Mouse (Mus musculus) heart, postnatal 36 days (tissue): ENCODE measurements around the gene Rtn4. TPM values are rescaled to one million over a fixed set of nuclear protein-coding genes. Genes with fewer than 3 reads are reported as not detected.

Experiments used
- DNase-seq, 2 experiments: peaks; one replicate each; pipeline ENCODE4 v3.0.0; 2021 to 2022
- intact Hi-C: fragments of 180-260 bp; cut with DNase I; formaldehyde crosslinking; loops from one replicate; pipeline ENCODE4 v1.15.1; 2025
- total RNA-seq, 2 experiments: library from RNA; stranded (reverse); gene quantifications; 2 replicates each; pipeline ENCODE4 v1.2.3; 2021

Gene Rtn4
- total RNA-seq, 2 experiments from 2014 or later, result 91.7 to 95.2 TPM

DNA sequence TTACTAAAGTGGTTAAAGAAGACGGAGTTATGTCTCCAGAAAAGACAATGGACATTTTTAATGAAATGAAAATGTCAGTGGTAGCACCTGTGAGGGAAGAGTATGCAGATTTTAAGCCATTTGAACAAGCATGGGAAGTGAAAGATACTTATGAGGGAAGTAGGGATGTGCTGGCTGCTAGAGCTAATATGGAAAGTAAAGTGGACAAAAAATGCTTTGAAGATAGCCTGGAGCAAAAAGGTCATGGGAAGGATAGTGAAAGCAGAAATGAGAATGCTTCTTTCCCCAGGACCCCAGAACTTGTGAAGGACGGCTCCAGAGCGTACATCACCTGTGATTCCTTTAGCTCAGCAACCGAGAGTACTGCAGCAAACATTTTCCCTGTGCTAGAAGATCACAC is 14.1 kb downstream of the Rtn4 start:
- intact Hi-C loops, result no loop called here
- DNase-seq, result no peak

DNA sequence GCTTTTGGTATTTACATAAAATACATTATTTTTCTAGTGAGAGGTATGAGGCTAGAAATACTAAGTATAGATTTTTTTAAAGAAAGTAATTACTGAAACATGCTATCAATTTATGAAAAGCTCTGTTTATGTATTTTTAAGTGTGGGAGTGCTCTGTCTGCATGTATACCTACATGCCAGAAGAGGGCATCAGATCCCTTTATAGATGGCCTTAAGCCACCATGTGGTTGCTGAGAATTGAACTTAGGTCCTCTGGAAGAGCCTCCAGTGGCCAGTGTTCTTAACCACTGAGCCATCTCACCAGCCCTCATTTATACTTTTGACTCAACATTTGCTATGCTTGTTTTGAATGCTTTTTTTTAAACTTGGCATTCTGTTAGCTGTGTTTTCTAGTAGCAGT is 16.8 kb downstream of the Rtn4 start:
- no peak for DNase-seq
- intact Hi-C loops, result no loop called here

DNA sequence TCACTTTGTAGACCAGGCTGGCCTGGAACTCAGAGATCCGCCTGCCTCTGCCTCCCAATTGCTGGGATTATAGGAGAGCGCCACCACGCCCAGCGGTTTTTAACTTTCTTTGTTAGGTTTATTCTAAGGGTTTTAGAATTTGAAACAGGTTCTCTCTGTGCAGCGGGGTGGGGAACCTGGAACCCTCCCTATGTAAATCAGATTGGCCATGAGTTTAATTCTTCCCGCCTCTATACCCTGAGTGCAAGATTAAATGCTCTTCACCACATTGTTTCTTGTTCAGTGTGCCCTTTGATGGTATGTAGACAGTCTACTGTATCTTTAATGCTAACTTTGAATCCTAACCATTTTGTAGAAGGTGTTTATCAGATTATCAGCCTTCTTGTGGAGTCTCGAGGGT is 21.4 kb downstream of the Rtn4 start:
- intact Hi-C loops, result loop anchor here (2.0 kb wide), 2 partner anchors 171 to 445 kb away; no protein-coding TSS in a partner anchor

DNA sequence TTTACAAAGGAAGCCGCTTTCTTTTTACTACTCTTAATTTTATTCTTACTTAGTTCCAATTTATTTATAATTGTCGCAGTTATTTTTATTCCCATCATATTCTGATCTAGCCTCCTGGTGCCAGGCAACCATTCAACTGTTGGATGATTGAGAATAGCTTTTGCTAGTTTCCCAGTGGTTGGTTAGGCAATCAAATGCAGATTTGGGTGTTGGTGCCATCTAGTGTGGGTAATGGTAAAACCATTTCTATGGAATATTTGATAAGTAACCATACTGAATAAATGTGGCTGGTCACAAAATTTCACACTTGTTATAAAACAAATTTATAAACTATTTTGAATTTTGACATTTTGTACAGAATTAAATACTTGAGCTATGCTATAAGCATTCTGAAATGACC is 22.0 kb downstream of the Rtn4 start:
- intact Hi-C loops, result loop anchor here (2.0 to 5.0 kb wide), 3 partner anchors 137 to 446 kb away; no protein-coding TSS in a partner anchor
- DNase-seq, result no peak

More for the DNA sequence above, 21.4 kb downstream of the Rtn4 start:
- DNase-seq, result no peak

DNA sequence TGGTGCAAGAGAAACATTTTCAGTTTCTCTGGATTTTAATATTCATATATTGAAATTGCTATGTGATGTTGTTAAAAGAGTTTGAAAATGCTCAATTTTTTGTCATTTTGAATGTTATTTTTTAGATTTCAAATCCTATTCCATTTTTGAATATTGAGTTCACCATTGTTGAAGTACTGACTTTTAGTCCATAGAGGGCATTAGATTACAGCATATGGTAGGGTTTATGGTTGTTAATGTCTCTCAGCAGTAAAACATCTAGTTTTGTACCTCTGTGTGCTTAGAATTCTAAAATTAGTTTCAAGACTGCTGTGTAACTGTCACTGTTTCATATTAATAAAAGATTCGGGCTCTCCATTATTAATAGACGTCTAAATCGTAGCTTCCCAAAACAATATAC is 22.8 kb downstream of the Rtn4 start:
- no peak for DNase-seq
- intact Hi-C loops, result loop anchor here (2.0 to 5.0 kb wide), 3 partner anchors 138 to 447 kb away; no protein-coding TSS in a partner anchor

DNA sequence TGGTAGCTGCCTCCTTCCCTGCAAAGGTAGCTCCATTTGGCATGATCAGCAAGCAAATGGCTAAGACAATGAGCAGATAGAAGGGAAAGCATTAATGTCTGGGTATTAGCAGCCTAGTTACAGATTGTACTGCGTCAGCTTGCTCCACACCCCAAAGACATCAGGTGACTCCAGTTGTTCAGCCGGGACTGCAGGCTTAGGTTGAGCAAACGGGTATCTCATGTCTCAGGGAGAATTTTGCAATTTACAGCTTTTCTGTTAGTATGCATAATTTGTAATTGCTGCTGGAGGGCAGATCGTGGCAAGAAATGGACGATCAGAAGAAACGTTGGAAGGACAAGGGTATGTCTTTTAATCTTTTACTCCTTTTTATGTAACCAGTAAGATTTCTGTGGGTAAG is 25.8 kb downstream of the Rtn4 start:
- intact Hi-C loops, result loop anchor here (5.0 kb wide), 1 partner anchor 141 kb away; no protein-coding TSS in a partner anchor
- DNase-seq, result no peak

DNA sequence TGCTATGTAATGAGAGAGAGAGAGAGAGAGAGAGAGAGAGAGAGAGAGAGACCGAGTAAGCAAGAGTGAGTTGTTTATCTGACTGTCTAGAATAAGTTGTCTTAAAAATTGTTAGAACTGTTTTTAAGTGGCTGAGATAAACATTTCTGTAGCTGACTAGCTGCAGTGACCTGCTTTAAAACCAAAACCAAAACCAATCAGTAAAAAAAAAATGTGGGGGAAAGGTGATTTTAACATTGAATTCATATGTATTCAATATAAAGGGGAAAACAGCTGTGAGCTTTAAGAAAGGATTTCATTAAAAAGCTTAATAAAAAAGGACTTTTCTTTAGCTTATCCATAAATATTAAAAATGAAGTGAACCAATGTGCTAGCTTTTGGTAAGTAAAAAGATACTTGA is 26.9 kb downstream of the Rtn4 start:
- intact Hi-C loops, result loop anchor here (5.0 kb wide), 1 partner anchor 142 kb away; no protein-coding TSS in a partner anchor

DNA sequence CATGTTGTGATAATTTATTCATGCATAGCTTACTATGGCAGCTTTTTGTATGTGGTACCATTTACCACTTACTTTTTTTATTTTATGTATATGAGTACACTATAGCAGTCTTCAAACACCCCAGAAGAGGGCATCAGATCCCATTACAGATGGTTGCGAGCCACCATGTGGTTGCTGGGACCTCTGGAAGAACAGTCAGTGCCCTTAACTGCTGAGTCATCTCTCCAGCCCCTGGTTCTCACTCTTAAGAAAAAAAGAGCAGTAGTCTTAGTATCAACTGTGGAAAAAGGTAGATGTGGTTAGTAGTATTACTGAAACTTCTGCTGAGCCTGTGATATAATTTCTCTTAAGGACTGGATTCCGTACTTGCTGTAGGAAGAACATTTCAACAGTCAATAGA is 31.5 kb downstream of the Rtn4 start:
- intact Hi-C loops, result no loop called here

More for the DNA sequence above, 26.9 kb downstream of the Rtn4 start:
- DNase-seq, result no peak

DNA sequence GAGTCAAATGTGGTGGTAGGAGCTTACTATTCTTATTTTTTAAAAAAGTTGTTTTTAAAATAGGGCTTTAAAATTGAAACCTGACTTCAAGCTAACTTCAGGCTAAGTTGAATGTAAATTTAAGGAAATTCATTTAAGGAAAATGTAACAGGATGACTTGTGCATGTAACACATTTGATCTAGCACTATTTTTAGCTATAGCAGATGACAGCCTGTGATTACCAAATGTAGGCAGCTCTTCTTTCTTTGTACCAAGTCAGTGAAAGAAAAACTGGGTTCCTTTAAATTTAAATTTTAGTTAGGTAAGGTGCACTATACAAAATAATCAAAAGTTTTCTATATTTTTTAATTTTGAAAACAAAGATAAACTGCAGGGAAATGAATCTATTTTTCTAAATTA is 32.4 kb downstream of the Rtn4 start:
- no peak for DNase-seq
- intact Hi-C loops, result no loop called here

More for the DNA sequence above, 31.5 kb downstream of the Rtn4 start:
- no peak for DNase-seq

DNA sequence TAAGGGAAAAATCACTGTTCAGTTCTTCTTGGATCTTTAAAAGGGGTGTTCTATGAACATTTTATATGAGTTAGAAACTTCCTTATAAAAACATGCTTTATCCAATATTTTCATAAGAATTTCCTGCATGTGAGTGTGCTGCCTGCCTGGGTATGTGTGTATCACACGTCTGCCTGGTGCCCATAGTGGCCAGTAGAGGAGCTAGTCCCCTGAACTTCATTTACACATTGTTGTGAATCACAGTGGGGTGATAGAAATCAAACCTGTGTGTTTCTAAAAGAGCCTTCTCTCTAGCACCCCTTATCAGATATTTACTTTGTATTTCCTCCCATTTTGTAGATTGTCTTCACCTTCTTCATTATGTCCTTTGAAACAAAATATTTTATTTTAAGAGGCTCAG is 32.9 kb downstream of the Rtn4 start:
- intact Hi-C loops, result no loop called here
- DNase-seq, result no peak

DNA sequence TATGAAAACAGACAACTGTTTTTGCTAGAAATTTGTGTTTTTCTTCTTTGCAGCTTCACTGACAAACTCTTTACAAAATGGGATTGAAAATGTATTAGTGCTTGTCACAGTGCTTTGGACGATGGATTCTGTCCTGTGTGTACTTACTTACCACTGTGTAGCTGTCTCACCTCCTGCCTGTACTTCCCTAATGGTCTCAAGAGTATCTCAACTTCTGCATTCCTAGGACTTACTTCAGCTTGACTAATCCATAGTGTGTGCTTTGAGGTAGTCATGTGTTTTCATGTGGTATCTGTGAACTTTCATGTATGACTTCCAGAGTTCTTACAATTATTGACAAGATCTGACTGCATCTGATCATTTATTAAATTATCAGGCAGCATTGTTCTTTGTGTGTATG is 35.2 kb downstream of the Rtn4 start:
- DNase-seq, result no peak
- intact Hi-C loops, result no loop called here

DNA sequence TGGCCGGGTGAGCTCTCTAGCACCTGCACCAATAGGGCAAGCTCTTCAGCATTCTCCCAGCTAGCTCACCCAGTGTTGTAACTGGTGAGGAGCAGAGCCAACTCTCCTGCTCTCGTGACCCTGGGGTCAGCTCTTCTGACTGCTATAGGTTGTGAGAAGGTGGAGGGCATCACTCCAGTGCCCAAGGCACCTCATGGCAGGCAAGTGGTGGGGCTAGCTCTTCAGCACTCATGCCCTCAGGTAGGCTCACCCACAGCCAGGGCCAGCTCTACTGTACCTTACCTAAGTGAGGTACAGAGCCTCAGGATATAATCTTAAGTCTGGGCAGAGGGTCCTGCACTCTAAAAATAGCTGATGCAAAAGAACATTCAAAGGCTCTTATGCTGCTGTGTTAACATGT is 47.0 kb downstream of the Rtn4 start:
- intact Hi-C loops, result no loop called here
- no peak for DNase-seq

DNA sequence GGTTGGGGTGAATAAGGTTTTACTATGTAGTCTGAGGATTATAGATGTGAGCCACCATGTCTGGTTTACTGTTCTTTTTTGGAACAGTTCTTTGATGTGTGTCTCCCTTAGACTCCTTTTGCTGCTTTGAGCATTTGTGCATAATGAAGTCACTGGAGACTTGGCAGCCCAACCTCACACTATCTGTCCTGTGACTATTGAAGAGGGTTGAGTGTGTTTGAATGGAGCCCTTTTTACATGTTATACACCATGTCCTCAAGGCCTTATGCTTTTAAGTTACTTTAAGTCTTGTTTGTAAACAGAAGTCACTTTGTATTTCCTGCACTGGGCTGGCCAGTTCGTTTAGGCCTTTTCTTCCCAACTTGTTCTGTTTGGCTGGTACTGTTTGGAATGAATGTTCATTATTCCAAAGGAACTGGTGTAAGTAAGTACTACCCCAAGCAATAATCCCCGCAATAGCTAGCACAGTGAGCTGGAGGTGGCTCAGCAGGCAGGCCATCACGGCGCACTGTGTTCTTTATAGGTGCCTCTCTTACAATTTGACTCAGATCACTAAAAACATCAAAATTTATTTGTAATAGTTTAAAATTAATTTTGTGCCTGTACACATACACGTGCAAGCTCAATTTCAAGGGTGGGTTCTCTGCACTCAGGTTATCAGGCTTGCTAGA is 52.1 kb downstream of the Rtn4 start:
- no peak for DNase-seq
- intact Hi-C loops, result no loop called here

DNA sequence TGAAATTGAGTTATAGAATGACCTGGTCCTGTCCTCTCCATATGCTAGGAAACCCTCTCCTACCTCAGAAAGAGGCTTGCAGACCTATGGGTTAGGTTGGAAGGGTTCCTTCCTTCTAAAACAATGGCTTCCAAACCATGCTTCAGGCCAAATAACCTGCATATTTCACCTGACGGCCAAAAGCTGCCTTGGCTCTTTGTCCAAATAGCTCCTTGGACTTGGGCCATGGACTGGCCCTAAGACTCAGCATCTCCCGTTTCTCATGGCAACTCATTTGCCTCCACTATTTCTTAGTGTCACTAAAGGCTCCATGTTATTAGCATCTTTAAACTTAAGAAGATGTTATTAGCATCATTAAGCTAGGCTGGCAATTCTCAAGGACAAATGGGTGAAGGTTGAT is 52.8 kb downstream of the Rtn4 start:
- DNase-seq, result no peak

DNA sequence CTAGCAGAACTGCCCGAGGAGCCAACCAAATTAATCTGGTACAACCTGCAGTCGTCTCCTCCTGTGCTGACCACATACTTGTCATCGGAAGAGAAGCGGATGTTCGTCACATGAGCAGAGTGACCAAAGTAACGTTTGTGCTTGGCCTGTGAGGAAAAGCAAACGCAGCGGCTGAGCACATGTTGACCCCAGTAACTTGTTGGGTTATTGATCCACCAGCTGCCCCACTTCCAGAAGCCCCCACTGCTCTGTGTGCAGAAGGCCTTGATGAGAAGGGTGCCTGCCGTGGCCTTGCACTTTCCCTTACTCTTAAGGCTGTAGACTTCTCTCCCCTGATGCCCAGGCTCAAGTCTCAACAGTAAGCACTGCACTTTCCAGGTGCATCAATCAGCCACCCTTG is 53.5 kb downstream of the Rtn4 start:
- intact Hi-C loops, result no loop called here
- no peak for DNase-seq

More for the DNA sequence above, 52.8 kb downstream of the Rtn4 start:
- intact Hi-C loops, result no loop called here

DNA sequence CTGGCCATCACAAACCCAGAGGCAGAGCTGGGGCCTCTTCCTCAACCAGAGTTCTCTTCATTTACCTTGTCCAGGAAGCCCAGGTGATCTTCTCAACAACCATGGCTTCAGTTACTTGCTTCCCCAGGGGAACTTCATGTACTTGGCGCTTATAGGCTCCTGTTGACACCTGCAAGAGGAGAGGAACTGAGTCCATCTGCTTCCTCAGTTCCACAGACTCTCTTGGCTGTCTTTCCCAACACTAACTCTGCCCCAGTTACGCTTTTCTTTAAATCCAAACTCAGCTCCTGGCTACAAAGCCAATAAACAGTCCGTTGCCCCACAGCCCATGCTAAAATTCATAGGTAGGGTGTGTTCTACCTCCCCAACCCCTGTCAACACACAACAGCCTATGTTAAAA is 54.6 kb downstream of the Rtn4 start:
- intact Hi-C loops, result no loop called here
- DNase-seq, result no peak

DNA sequence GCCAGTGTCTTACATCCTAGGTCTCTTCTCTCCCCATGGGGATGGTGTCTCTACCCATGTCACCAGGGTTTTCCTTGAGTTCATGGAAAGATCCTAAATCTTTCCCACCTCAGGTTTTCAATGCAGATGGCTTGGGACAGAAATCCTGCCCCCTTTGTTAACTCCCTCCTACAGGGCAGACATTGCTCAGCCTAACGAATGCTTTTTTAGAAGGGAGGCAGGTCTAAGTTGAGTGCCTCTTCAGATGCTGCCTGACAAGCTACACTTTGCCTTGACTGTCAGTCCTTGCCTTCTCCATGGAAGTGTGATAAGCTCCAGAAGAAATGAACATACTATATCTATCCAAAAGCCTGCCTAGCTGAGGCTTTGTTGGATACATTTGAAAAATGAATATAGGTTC is 55.1 kb downstream of the Rtn4 start:
- DNase-seq, result no peak
- intact Hi-C loops, result no loop called here

DNA sequence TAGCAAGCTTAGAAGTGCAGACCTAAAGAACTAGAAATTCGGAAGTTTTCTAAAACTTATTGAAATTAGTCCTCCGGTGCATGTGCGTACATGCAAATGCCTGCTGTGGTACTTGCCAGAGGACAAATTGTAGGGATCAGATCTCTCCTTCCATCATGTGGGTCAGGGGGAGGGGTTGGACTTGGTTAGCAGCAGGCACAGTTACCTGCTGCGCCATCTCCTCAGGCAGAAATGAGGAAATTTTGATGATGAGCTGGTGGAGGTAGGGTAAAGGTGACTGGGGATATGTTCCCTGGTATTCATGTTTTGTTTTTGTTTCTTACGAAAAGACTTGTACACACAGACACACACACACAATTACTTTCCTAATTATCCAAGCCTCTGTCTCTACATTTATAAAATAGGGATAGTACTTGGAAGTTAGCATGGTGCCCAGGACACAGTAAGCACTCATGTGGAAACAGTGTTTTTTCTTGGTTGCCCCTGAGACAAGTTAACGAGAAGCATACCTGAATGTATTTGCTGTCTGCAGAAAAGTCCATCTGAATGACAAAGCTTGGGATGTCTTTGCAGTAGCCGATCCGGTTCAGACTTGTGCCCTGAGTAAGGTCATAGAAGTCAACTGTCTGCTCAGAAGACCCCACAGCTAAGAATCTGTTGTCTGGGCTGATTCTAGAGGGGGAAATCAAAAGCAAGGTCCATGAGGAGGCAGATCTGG is 56.2 kb downstream of the Rtn4 start:
- intact Hi-C loops, result no loop called here
- no peak for DNase-seq

DNA sequence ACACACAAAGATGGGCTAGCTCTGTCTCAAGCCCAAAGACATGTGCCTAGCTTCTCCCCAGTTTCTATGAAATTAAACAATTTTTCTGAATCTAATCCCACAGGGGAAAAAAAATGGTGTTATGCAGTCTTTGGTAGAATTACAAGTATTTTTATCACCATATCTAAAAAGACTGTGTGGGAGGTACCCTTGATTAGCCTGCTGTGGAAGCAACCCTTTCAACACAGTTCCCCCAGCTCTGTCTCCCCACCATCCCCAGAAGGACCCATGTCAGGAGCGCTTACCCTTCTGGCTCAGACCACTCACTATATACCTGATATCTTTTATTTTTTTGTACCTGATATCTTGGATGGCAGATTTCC is 56.7 kb downstream of the Rtn4 start:
- DNase-seq, result no peak
- intact Hi-C loops, result no loop called here

DNA sequence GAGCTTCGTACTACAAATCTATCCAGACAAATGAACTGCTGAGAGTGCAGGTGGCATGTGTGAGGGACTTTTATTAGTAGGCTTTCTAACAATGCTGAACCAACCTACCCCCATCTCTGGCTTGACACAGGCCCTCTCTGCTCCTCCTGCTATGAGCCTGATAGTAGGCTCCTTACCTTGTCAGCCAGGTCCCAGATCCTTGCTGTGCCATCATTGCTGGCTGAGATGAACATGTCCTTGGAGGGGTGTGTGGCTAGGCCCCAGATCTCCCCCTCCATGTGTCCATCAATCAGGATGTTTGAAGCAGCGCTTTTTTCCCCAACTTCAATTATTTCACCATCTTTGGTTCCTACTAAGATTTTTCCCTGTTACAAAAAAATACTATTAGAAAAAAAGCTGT is 58.3 kb downstream of the Rtn4 start:
- intact Hi-C loops, result no loop called here
- DNase-seq, result no peak

DNA sequence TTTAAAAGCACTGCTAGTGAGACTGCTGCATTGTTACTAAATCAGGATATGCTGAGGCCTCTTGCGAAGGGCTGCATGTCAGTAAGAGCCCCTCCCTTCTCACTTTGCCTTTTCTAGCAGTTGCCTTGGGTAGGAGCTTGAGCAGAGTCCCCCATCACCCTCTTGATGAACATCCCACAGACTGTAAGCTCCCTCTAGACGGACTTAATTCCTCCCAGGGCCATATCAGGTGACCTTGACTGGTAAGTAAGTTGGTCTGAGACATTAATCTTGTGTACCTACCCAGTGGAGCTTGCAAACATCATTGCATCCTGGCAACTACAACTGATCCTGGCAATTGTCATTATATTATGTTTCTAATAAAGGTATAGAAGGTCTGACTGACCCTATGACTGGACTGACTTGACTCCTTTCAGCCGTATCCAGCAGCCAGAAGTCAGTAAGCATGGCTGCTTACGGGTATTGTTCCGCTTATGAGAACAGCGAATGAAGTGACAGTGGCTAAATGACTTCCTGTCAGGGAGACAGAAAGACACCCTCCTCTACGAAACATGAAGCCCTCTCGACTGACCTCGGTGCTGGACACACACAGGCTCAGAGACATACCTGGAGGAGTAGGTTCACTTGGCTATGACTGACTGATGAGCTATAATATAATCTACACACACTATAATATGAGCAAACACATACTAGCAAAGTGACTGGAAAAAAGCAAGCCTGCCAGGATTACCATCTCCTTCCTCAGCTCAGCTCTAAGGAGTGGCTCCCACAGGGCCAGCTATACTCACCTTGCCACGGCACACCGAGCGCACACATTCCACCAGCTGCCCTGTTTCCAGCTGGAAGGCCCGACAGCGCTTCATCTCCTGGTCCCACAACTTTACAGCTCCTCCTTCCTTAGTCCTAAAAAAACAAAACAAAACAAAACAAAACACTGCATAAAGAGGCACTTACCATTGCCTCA is 59.2 kb downstream of the Rtn4 start:
- DNase-seq, result no peak
- intact Hi-C loops, result no loop called here
